Mouse (Mus musculus) brown adipose tissue, adult 24 weeks (tissue): ENCODE data around the gene Pank1. TPM values are rescaled to one million over a fixed set of nuclear protein-coding genes. Genes with fewer than 3 reads are reported as not detected.
A peak's percentile ranks its signal among the peaks of the same experiment; 100 is the strongest.

Source experiments
- H3K27ac ChIP-seq: fragments of 200-500 bp; replicated peaks from 2 replicates; pipeline ENCODE4 v1.5.1; 2012; ENCODE audit warnings: low read depth, mild to moderate bottlenecking, low read length
- H3K4me1 ChIP-seq: fragments of 200-500 bp; 2 replicates; pipeline ENCODE4 v1.6.1; 2012; ENCODE audit warnings: low read length, mixed read lengths; ENCODE audit not compliant: control insufficient read depth, insufficient read depth, insufficient read length
- H3K4me3 ChIP-seq: fragments of 200-500 bp; 2 replicates; pipeline ENCODE4 v1.5.1; 2012; ENCODE audit warnings: low read depth, mild to moderate bottlenecking, low read length, moderate library complexity; ENCODE audit not compliant: insufficient read depth
- polyA plus RNA-seq: library from polyadenylated mRNA; stranded (reverse); fragments of >200 nt; gene quantifications from 2 replicates; pipeline ENCODE4 v1.2.4, GENCODE M21; 2012; ENCODE audit not compliant: missing spikeins, insufficient read depth, insufficient read length

The Pank1 gene
- polyA plus RNA-seq, 1 experiment: 231 TPM

DNA sequence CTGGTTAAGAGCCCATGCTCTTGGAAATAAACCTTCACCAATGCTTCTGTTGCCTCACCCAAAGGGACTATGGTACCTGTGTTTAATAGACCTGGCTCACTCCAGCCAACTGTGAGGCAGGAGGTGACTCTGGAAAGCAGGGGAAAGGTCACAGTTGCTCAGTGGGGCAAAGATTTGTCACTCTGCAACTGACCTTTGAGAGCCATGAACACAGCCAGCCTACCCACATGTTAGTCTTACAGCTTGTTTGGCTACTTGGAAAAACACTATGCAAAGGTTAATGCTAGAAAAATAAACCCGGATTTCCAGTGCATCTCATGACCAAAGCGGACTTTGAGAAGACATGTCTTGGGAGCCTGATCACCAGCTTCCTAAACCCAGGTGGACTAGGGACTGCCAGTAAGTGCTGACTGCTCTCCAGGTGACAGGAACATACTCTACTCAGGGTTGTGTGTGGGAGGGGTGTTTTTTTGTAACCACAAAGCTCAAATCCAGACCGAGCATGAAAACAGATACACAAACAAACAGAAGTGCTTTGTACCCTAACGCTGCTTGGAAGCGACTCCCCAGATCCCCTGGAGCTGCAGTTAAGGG lies 59.6 kb downstream of the Pank1 start:
- H3K4me3 ChIP-seq: no peak overlapping the region
- H3K27ac ChIP-seq: peak overlapping the region; percentile 67
- H3K4me1 ChIP-seq: peaks cover 13% of the 10 kb centered on the region

DNA sequence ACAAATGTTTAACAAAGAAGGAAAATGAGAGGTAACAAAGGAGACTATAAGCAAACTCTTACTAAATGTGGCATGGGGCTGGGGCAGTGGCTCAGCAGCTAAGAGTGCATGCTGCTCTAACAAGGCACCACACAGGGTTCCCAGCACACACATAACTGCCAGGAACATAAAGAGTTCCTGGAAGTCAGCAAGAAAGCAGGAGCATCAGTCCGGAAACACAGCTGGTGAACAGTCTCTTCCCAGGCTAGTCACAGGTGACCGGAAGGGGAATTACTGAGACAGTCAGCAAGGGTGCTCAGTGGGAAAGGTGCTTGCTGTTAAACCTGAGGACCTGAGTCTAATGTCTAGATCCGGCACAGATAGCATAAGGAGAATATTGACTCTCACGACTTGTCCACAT lies 63.9 kb downstream of the Pank1 start:
- H3K27ac ChIP-seq: no peak overlapping the region
- H3K4me3 ChIP-seq: no peak overlapping the region

DNA sequence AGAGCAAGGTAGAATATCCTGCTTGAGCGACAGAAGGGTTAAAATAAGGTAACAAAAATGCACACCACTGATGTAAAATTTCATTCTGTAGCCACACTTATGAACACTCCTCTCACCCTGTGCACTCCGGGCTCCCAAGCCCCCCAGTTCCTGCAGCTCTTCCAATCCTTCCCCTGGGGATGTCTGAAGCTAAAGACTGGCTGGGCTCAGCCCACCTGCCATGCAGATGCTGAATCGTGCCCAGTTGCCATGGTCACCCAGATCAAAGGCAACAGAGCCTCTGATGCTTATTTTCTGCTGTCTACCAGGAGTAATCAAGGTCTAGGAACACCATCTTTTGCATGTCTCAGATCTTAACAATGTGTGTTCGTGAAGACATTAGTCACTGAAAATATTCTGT lies 64.6 kb downstream of the Pank1 start:
- Histone ChIP-seq H3K4me1 (no peaks in the 10 kb centered on the region), H3K4me3 (no peak overlapping the region), H3K27ac (no peak overlapping the region)

More for the DNA sequence above, 63.9 kb downstream of the Pank1 start:
- H3K4me1 ChIP-seq: peaks cover 4% of the 10 kb centered on the region

DNA sequence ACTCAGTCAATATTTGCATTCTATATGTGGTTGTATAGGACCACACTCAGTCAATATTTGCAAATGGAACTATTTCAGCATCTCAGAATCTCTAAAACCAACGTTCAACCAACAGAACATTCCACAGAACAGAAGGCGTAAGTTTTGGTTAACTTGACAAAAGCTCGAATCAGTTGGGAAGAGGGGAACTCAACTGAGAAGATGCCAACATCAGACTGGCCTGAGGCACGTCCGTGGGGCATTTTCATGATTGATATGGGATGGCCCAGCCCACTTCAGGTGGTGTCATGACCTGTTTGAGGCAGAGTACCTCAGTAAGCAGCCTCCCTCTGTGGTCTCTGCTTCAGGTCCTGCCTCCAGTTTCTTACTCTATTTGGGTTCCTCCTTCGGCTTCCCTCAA lies 65.3 kb downstream of the Pank1 start:
- no peak overlapping the region for H3K27ac ChIP-seq
- no peaks in the 10 kb centered on the region for H3K4me1 ChIP-seq
- H3K4me3 ChIP-seq: no peak overlapping the region

DNA sequence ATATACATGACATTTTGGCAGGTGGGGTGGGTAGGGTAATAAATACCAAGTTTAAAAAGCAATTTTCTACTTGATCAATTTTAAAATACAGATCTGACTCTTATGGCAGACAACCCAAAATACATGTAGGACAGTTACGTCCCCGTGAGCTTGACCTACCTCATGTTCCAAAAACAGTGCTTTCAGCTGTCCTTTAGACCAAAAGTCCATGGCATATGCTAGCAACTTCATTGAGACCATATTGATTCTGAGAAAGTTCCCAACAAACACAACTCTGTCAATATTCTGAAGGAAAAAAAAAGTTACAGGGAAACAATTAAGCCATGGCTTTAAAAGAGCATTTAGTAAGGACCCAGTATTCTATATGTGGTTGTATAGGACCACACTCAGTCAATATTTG lies 65.7 kb downstream of the Pank1 start:
- Histone ChIP-seq H3K4me1 (no peaks in the 10 kb centered on the region), H3K4me3 (no peak overlapping the region), H3K27ac (no peak overlapping the region)

DNA sequence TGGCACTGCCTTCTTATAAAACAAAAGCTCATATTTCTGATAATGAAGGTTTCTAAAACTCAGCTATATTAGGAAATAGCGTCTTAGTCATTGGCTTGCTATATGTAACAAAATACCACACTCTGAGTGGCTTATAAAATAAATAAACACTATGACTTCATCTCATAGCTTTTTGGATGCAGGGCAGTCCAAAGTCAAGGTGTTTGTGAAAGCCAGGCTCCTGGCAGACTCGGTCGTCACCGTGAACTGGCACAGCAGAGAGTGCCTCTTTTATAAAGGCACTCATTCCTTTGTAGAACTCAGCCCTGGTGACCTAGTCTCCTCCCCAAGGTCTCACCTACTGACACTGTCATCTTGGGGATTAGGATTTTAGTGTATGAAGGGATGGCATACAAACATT lies 66.5 kb downstream of the Pank1 start:
- Histone ChIP-seq H3K4me3 (no peak overlapping the region), H3K4me1 (no peaks in the 10 kb centered on the region), H3K27ac (0 out of 2 replicates have a peak overlapping the region, but pooled peaks have one; percentile 4)

DNA sequence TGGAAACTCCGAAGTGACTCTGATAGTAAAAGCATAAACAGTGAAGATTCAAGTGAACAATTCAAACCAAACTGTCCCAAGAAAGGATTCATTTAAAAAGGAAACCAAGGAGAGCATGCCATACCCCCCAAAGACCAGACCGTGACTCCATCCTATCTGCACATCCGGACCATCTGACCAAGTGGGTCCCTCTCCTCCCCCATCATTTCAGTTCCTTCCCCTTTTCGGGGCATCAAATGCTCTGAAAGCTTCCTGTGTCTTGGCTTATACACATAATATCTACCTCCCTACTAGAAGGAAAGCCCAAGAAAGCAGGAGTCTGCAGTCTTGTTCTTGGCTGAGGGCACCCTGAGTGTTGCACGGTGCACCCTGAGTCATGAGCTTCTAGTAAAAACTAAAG lies 72.1 kb downstream of the Pank1 start:
- Histone ChIP-seq H3K4me1 (no peaks in the 10 kb centered on the region), H3K27ac (no peak overlapping the region), H3K4me3 (no peak overlapping the region)

DNA sequence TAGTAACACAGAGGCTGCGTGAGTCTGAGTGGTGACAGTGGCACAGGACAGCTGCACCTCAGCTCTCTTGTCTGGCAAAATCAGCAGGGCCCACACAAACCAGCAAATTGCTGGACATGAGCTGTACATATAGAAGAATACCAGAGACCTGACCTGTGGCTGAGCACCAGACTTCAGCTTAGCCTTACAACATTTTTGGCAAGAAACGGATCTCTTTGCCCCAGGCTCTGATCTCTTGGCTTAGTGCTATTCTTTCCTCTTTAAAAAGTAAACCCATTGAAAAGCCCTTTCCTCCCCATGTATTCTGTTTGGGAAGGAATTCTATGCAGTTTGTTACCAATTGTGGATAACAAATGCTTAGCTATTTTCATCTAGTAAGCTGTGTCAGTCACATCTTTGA lies 74.2 kb downstream of the Pank1 start:
- no peak overlapping the region for H3K4me3 ChIP-seq
- no peaks in the 10 kb centered on the region for H3K4me1 ChIP-seq
- H3K27ac ChIP-seq: 0 out of 2 replicates have a peak overlapping the region, but pooled peaks have one; percentile 23

DNA sequence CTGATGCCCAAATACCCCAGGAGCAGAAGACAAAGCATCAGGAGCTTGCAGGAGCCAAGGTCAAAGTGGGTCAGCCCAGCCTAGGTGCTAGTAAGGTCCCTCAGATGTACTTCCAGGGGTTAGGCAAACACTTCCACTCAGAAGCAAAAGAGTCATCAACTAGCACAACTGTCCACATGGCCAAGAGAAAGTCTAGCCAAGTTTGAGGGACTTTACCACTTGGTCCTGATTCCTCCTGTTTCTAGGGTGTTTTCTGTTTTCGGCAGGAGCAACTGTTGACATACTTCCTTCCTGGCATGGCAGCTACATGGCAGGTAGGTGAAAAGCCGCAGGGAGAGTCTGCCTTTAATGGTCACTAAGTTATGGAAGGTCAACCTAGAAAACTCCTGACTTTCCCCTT lies 74.7 kb downstream of the Pank1 start:
- no peak overlapping the region for H3K27ac ChIP-seq
- no peak overlapping the region for H3K4me3 ChIP-seq
- H3K4me1 ChIP-seq: no peaks in the 10 kb centered on the region

DNA sequence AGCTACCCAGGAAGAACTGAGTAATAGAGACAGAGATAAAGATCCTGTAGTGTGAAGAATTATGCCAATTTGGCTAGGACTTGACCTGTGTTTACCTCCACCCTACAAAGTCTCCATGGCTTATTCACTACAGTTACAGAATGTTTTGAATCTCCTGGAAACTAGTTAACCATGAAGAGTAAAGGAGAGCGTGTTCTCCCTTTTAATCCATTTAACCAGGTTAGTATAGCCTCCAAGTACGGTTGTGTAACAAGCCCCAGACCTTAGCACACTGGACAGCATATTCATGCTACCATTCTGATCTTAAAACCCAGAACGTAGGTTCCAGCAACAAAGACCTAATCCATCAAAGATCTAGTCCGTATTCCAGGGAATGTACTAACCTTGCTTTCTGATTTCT lies 75.9 kb downstream of the Pank1 start:
- no peak overlapping the region for H3K27ac ChIP-seq
- H3K4me3 ChIP-seq: no peak overlapping the region
- no peaks in the 10 kb centered on the region for H3K4me1 ChIP-seq

DNA sequence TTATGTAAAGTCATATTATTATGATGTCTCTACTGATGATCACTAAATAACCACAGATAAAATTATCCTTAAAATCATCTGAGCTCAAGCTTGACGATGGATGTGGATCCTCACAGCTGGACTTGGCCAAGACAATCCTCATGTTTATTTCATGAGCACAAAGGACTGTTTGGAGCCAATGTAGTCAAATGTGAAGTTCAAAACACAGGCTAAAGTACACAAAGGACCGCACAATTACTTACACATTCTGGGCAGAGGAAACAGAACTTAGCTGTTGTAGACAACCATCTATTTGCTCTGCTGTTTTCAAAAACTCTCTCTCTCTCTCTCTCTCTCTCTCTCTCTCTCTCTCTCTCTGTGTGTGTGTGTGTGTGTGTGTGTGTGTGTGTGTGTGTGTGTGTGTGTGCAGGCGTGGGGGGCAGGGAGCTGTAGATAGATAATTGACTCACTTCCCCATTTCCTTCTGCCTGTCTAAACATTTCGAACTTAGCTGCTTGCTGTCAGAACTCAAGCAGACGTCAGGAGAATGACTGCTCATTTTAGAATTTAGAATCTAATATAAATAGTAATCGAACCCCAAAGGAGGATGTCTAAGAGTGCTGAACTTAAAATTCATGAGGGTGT lies 79.5 kb downstream of the Pank1 start:
- Histone ChIP-seq H3K27ac (no peak overlapping the region), H3K4me1 (no peaks in the 10 kb centered on the region), H3K4me3 (no peak overlapping the region)

DNA sequence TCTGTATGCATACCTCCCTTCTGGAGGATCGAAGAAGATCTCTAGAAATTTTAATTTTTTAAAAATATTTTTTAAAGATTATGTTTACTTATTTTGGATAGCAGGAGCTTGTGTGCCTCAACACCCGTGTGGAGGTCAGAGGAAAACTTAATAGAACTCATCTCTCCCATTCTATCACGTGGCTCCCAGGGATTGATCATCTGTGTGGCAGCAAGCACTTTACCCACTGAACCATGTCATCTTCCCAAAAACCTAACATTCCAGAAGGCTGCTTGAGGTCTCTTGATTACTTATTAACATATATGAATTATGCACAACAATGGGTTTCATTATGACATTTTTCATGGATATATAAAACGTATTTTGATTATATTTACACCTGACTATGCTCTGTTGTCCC lies 82.9 kb downstream of the Pank1 start:
- no peak overlapping the region for H3K4me3 ChIP-seq
- H3K4me1 ChIP-seq: no peaks in the 10 kb centered on the region
- no peak overlapping the region for H3K27ac ChIP-seq

DNA sequence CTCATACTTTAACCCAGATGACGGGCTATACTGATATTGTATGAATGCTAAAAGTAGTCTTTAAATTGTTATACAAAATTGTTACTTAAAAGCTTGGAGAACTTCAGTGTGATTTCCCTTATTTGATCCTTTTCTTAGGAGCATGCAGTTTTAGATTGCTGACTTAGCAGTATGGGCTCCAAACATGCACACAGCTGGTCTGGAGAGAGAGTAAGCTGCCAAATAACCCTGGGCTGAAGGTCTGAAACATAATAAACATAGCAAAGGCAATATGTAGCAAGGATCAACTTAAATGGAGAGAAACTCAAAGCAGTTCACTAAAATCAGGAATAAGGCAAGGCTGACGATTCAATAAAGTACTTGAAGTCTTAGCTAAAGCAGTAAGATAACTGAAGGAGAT lies 96.8 kb downstream of the Pank1 start:
- H3K27ac ChIP-seq: no peak overlapping the region
- no peak overlapping the region for H3K4me3 ChIP-seq
- no peaks in the 10 kb centered on the region for H3K4me1 ChIP-seq

DNA sequence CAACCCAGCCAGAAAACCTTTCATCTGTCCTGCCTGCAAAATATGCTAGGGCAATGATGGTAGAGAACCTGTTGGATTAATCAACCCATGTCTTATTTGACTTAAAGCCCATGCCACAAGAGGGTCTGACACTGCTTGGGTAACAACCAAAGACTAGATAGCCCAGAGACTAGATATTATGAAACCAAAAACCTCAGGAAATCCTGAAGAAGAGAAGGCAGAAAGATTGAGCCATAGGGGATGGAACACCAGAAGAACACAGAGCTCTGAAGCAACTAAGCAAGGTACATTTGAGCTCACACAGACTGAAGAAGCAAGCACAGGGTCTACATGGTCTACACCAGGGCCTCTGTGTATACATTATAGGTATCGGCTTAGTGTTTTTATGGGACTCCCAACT lies 100.3 kb downstream of the Pank1 start:
- no peaks in the 10 kb centered on the region for H3K4me1 ChIP-seq
- H3K4me3 ChIP-seq: no peak overlapping the region
- no peak overlapping the region for H3K27ac ChIP-seq

DNA sequence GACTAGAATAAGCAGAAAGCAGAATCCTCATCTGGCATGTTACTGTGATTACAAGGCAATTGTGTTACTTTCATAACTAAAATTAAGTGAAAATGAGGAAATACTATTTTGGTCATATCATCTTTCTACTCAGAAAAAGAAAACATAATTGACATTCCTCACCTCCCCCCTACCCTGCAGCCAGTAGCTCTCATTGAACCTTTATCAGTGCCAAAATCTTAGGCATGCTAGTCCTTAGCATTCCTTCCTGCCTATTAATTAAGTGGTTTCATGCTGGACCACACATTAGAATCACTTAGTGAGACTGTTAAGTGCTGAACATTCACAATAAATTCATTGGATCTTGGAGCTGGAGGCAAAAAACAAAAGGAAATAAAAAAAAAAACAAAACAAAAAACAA lies 101.2 kb downstream of the Pank1 start:
- Histone ChIP-seq H3K27ac (no peak overlapping the region), H3K4me3 (no peak overlapping the region), H3K4me1 (no peaks in the 10 kb centered on the region)

DNA sequence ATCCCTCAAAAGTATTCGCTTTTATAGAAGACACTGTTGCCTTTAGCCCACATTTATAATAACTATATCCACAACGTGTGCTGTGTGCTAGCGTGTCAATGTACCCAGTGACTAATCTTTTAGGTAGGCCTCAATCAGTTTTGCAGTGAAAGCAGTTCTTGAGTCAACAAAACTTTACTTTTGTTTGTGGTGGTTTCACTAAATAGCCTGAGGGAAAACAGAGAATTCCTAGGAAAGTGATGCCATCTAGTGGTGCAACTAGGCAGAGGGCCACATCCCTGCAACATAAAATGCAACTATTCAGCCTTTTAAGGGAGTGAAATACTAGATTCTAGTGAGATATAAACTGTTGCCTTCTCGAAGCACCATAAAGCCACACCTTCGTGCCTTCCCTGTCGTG lies 106.5 kb downstream of the Pank1 start:
- Histone ChIP-seq H3K27ac (no peak overlapping the region), H3K4me3 (no peak overlapping the region), H3K4me1 (no peaks in the 10 kb centered on the region)
